Mouse (Mus musculus) hindbrain, embryonic 11.5 days (tissue): ENCODE data around the gene Gcc1. TPM values are rescaled to one million over a fixed set of nuclear protein-coding genes. Genes with fewer than 3 reads are reported as not detected.
A peak's percentile ranks its signal among the peaks of the same experiment; 100 is the strongest.

ENCODE experiments used
- ATAC-seq: fragments of 200-750 bp; cut with Nextera tagmentation; 2 replicates; pipeline ENCODE4 v1.8.0; 2017; ENCODE audit warnings: mild to moderate bottlenecking, moderate TSS enrichment, moderate library complexity; ENCODE audit not compliant: low FRiP score
- DNase-seq: peaks from one replicate; pipeline ENCODE4 v3.0.0-alpha.2; 2015; ENCODE audit warnings: low spot score
- H3K27ac ChIP-seq: fragments of 300-500 bp; sonication (generic); 2 replicates; pipeline ENCODE4 v1.5.1; 2014; ENCODE audit warnings: mild to moderate bottlenecking, low read depth, low read length
- H3K27me3 ChIP-seq: fragments of 300-500 bp; sonication (generic); 2 replicates; pipeline ENCODE4 v1.6.1; 2014; ENCODE audit warnings: mild to moderate bottlenecking, low read length, moderate library complexity, mixed read lengths; ENCODE audit not compliant: control insufficient read depth, insufficient read depth
- H3K36me3 ChIP-seq: fragments of 300-500 bp; sonication (generic); 2 replicates; pipeline ENCODE4 v1.6.1; 2014; ENCODE audit warnings: mild to moderate bottlenecking, low read length, moderate library complexity, mixed read lengths; ENCODE audit not compliant: control insufficient read depth, insufficient read depth
- H3K4me1 ChIP-seq: fragments of 300-500 bp; sonication (generic); replicated peaks from 2 replicates; pipeline ENCODE4 v1.6.1; 2014; ENCODE audit warnings: low read length, mixed read lengths; ENCODE audit not compliant: control insufficient read depth, insufficient read depth
- H3K4me2 ChIP-seq: fragments of 300-500 bp; sonication (generic); replicated peaks from 2 replicates; pipeline ENCODE4 v1.6.1; 2014; ENCODE audit warnings: mild to moderate bottlenecking, low read depth, low read length
- H3K4me3 ChIP-seq: fragments of 300-500 bp; sonication (generic); 2 replicates; pipeline ENCODE4 v1.5.1; 2014; ENCODE audit warnings: low read depth, low read length
- H3K9ac ChIP-seq: fragments of 300-500 bp; sonication (generic); 2 replicates; pipeline ENCODE4 v1.6.1; 2014; ENCODE audit warnings: low read depth, low read length
- H3K9me3 ChIP-seq: fragments of 300-500 bp; sonication (generic); 2 replicates; pipeline ENCODE4 v1.6.1; 2016; ENCODE audit warnings: low read length; ENCODE audit not compliant: control insufficient read depth
- WGBS: fragments of 180-500 bp; shearing (Covaris S2); extraction: QIAGEN DNeasy Blood & Tissue Kit; methylation state at CpG from one replicate; pipeline ENCODE4 v1.1.7; 2014; 5-methylcytosine and 5-hydroxymethylcytosine counted together
- polyA plus RNA-seq: library from polyadenylated mRNA; unstranded; fragments of >200 nt; fragmentation: Nextera tagmentation; extraction: Ambion mirVana; gene quantifications from 2 replicates; pipeline ENCODE4 v1.2.1, GENCODE M21; 2014

Gcc1 gene
- 6.3 and 7.0 TPM in 2 replicates for polyA plus RNA-seq

DNA sequence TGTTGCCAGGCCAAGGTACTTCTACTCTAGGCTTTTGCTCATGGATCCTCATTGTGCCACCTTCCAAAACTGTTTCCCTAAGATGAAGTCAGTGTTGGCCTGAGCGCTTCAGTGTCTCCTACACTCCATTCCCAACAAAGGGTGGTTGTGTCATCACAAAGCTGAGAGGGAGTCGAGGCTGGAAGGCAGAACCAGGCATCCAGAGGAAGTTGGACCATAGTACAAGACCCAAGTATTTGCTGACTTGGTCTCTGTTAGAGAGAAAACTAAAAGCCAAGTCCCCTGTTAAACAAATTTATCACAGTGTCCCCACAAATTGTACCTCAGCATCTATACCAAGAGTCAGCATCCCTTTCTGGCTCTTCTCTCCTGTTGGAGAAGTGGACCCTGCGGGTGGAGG lies at the start of gene Gcc1:
TSS of gene Gcc1 (minus strand) at position 101 of the 400 bp plus-strand sequence.
- Histone ChIP-seq H3K4me1 (no peaks in the 10 kb centered on the region), H3K27me3 (no peaks in the 10 kb centered on the region), H3K4me2 (no peak within 1 kb of the TSS), H3K4me3 (no peak within 1 kb of the TSS), H3K9me3 (no peaks in the 10 kb centered on the region), H3K9ac (no peak within 1 kb of the TSS), H3K27ac (no peak within 1 kb of the TSS), H3K36me3 (no peaks in the 10 kb centered on the region)
- no peak for ATAC-seq
- 91% methylated on average over 3 of the region's 3 CpGs for WGBS
- no peak for DNase-seq

DNA sequence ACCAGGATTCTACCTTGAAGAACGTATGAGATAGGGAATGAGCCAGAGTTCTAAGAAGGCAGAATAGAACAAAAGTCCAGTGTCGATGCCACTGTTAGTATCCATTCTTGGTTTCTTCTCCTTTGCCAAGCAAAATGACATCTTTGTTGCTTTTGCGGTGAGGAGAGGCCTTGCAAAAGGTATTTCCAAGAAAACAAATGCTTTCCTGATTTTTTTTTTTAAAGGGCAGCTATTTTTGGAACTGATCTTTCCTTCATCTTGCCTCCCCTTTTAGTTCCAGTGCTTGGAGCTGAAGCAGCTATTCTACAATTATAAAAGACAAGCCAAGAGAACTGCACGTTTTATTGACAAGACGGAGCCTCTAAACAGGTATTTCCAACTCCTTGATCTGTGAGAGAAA lies 46.6 kb upstream of the Gcc1 start, which contains the start of gene Snd1:
TSS of gene Snd1 (plus strand) at position 301 of the 400 bp plus-strand sequence.
- no peak within 1 kb of the TSS for H3K4me3 ChIP-seq

GRCm38 (mm10) chr6:28474211-28474610 lies 46.0 kb upstream of the Gcc1 start:
- Histone ChIP-seq H3K4me3 (no peak overlapping the region), H3K9ac (no peak overlapping the region), H3K36me3 (no peaks in the 10 kb centered on the region), H3K27ac (no peak overlapping the region), H3K4me2 (no peak overlapping the region), H3K4me1 (no peaks in the 10 kb centered on the region), H3K9me3 (no peaks in the 10 kb centered on the region), H3K27me3 (no peaks in the 10 kb centered on the region)
- WGBS = 90% methylated on average over 4 of the region's 4 CpGs
- ATAC-seq = no peak
- no peak for DNase-seq

More for the DNA sequence above, 46.6 kb upstream of the Gcc1 start, which contains the start of gene Snd1:
- DNase-seq (no peak), ATAC-seq (no peak)
- 87% methylated on average over 5 of the region's 5 CpGs for WGBS
- H3K4me1 ChIP-seq = no peaks in the 10 kb centered on the region
- H3K4me2 ChIP-seq = no peak within 1 kb of the TSS
- H3K27ac ChIP-seq = no peak within 1 kb of the TSS
- H3K9me3 ChIP-seq = no peaks in the 10 kb centered on the region
- no peaks in the 10 kb centered on the region for H3K36me3 ChIP-seq
- H3K27me3 ChIP-seq = no peaks in the 10 kb centered on the region
- no peak within 1 kb of the TSS for H3K9ac ChIP-seq

DNA sequence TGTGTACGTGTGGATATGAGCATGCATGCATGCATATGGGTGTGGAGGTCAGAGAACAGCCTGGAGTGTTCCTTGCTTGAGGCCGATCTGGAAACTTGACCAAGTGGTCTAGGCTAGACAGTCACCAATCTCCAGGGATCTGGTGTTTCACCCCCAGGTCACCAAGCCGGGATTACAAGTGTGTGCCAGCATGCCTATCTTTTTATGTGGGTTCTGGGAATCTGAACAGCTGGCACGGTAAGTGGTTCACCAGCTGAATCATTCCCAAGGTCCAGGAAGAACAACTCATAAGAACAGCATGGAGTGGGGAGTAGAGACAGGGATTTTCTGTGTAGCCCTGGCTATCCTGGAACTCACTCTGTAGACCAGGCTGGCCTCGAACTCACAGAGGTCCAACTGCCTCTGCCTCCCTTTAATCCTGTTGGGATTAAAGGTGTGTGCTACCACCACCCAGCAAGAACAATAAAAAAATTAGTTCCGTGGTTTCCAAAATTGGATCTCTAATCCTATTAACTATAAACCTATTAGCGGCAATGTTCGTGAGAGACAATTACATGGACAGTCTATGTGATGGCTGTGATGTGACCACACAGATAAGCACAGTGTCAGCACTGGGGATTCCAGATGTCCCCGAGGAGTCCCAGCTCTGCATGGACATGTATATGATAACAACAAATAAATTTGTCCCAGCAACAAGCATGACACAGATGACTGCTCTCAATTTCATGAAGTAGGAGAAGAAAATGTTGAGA lies 43.3 kb upstream of the Gcc1 start:
- Histone ChIP-seq H3K4me3 (no peak overlapping the region), H3K4me1 (no peaks in the 10 kb centered on the region), H3K36me3 (no peaks in the 10 kb centered on the region), H3K4me2 (no peak overlapping the region), H3K9me3 (no peaks in the 10 kb centered on the region), H3K27ac (no peak overlapping the region), H3K9ac (no peak overlapping the region), H3K27me3 (no peaks in the 10 kb centered on the region)
- ATAC-seq (no peak), DNase-seq (no peak)
- WGBS = 89% methylated on average over 9 of the region's 9 CpGs

GRCm38 (mm10) chr6:28470621-28471020 lies 42.4 kb upstream of the Gcc1 start:
- H3K4me1 ChIP-seq = no peaks in the 10 kb centered on the region
- no peaks in the 10 kb centered on the region for H3K27me3 ChIP-seq
- no peaks in the 10 kb centered on the region for H3K36me3 ChIP-seq
- no peaks in the 10 kb centered on the region for H3K9me3 ChIP-seq
- WGBS = 82% methylated on average over 5 of the region's 5 CpGs
- H3K27ac ChIP-seq = no peak overlapping the region
- H3K4me2 ChIP-seq = no peak overlapping the region
- no peak overlapping the region for H3K9ac ChIP-seq
- H3K4me3 ChIP-seq = no peak overlapping the region
- DNase-seq (no peak), ATAC-seq (no peak)

GRCm38 (mm10) chr6:28470017-28470602 lies 41.9 kb upstream of the Gcc1 start:
- no peaks in the 10 kb centered on the region for H3K9me3 ChIP-seq
- H3K9ac ChIP-seq = no peak overlapping the region
- no peaks in the 10 kb centered on the region for H3K36me3 ChIP-seq
- no peak overlapping the region for H3K4me2 ChIP-seq
- no peaks in the 10 kb centered on the region for H3K27me3 ChIP-seq
- 70% methylated on average over 4 of the region's 4 CpGs for WGBS
- H3K4me1 ChIP-seq = no peaks in the 10 kb centered on the region
- H3K27ac ChIP-seq = no peak overlapping the region
- DNase-seq = no peak
- ATAC-seq = no peak
- H3K4me3 ChIP-seq = no peak overlapping the region

DNA sequence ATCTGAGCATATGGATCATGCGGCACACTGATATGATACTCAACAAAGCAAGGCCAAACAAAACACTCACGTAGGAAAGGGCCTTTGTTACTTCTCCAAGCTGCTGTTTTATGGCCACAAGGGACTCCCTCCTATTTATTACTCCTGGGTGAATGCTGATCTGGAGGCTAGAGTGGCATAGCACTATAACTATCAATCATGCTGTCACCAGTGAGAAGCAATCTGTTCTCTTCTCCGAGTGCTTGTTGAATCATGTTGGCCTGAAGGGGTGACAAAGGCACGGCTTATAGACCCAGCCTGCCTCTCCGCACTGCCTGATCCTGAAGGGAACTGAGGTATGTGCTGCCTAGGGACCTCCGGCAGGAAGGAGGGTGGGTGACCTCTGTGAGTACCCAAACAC lies 36.4 kb upstream of the Gcc1 start:
- Histone ChIP-seq H3K27me3 (no peaks in the 10 kb centered on the region), H3K4me1 (no peaks in the 10 kb centered on the region), H3K4me3 (no peak overlapping the region), H3K4me2 (no peak overlapping the region), H3K9ac (no peak overlapping the region), H3K9me3 (no peaks in the 10 kb centered on the region), H3K36me3 (no peaks in the 10 kb centered on the region), H3K27ac (0 out of 2 replicates have a peak overlapping the region, but pooled peaks have one; percentile 53)
- peak; percentile 32 for DNase-seq
- ATAC-seq = peak; percentile 72
- 27% methylated on average over 6 of the region's 6 CpGs for WGBS

GRCm38 (mm10) chr6:28460534-28460933 lies 32.3 kb upstream of the Gcc1 start:
- no peak overlapping the region for H3K27ac ChIP-seq
- H3K9ac ChIP-seq = no peak overlapping the region
- H3K9me3 ChIP-seq = no peaks in the 10 kb centered on the region
- no peaks in the 10 kb centered on the region for H3K27me3 ChIP-seq
- no peak overlapping the region for H3K4me3 ChIP-seq
- no peak overlapping the region for H3K4me2 ChIP-seq
- no peaks in the 10 kb centered on the region for H3K4me1 ChIP-seq
- H3K36me3 ChIP-seq = no peaks in the 10 kb centered on the region
- 8% methylated on average over 5 of the region's 5 CpGs for WGBS
- no peak for ATAC-seq
- peak; percentile 66 for DNase-seq

DNA sequence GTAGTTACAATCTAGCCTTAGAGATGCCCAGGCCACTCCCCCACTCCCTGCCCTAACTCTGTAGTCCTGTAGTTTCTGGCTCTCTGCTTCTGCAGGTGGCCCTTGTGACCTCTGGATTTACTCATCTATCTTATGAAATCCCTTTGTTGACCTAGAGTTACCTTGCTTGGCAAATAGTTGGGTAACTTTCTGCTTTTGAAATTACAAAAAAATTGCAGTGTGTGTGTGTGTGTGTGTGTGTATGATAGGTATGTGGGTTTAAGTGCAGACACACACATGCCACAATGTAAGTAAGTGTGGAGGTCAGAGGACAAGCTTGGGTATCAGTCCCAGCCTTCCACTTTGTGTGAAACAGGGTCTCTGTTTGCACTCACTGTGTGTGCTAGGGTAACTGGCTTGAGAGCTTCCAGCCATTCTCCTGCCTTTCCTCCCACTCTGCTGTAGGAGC lies 31.1 kb upstream of the Gcc1 start:
- ATAC-seq = no peak
- no peaks in the 10 kb centered on the region for H3K27me3 ChIP-seq

More for the DNA sequence above, 31.1 kb upstream of the Gcc1 start:
- DNase-seq = no peak
- no peak overlapping the region for H3K27ac ChIP-seq
- no peaks in the 10 kb centered on the region for H3K36me3 ChIP-seq
- no peaks in the 10 kb centered on the region for H3K9me3 ChIP-seq
- no peak overlapping the region for H3K4me3 ChIP-seq
- H3K4me2 ChIP-seq = no peak overlapping the region
- H3K9ac ChIP-seq = no peak overlapping the region
- no peaks in the 10 kb centered on the region for H3K4me1 ChIP-seq
